Mouse (Mus musculus): ENCODE results near the gene Pmpca. TPM values are rescaled to one million over a fixed set of nuclear protein-coding genes. Genes with fewer than 3 reads are reported as not detected.

The Pmpca gene
- polyA plus RNA-seq (2016; fragmentation: Nextera tagmentation; extraction: Ambion mirVana), result 153 and 171 TPM in 2 replicates

DNA sequence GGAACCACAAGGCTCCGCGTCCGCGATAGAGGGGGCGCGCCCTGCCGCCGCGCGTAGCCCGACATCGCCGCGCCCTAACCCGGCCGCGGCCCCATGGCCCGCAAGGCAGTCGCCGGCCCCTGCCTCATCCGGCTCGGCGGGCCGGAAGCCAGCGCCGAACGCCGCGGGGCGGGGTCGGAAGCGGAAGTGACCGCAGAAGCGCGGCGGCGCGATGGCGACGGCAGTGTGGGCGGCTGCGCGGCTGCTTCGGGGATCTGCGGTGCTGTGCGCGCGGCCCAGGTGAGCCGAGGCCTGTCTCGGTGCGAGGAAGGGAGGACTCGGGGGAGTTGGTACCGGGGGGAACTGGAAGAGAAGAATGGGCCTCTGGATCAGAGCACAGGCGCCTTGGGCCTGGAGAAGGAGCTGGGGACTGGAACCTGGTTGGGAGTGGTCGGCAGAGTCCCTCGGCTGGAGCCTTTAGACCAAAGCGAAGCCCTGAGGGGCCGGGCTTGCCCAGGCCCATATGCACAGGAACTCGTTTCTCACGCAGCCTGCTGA, at the start of gene Pmpca, which contains the start of gene Entr1:
TSS of gene Pmpca (plus strand) at position 186 of the 537 bp plus-strand sequence.
TSS of gene Entr1 (minus strand) at position 163 of the 537 bp plus-strand sequence.
- Histone ChIP-seq H3K4me1 (peaks cover 23% of the 10 kb centered on the region), H3K27me3 (ENCODE audit: insufficient read depth, poor library complexity, severe bottlenecking) (no peaks in the 10 kb centered on the region), H3K27ac (peak within 1 kb of the TSS; percentile 92), H3K36me3 (peaks cover 74% of the 10 kb centered on the region), H3K9me3 (no peaks in the 10 kb centered on the region), H3K4me3 (peak within 1 kb of the TSS; percentile 95)
- peak; percentile 88 for DNase-seq (ENCODE audit: low spot score)
- under 1% methylated on average over 60 of the region's 60 CpGs for WGBS

DNA sequence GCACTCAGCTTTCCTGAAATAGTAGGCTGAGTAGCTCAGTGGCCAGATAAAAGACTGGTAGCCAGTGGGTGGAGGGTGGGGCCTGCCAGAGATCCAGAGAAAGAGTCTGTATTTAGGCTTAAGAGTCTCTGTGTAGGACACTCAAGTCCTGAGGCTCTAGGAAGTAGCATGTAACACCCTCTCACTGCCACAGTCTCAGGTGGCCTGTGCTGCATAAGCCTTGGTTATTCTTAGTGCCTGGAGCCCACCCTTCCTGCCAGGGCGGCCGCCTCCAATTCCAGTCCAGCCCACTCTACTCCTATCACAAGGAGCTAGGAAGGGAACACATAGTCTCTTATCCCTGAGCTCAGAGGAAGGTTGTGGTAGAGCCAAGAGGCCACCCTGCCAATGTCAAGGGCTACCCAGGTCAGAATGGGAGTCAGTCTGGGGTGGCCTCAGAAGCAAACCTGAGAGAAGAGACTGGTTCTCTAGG, 47.6 kb upstream of the Pmpca start:
- Histone ChIP-seq H3K27ac (peak overlapping the region; percentile 86), H3K4me1 (peaks cover 48% of the 10 kb centered on the region), H3K36me3 (peaks cover 76% of the 10 kb centered on the region)

GRCm38 (mm10) chr2:26342044-26342443, 47.1 kb upstream of the Pmpca start:
- DNase-seq (ENCODE audit: low spot score), result no peak
- Histone ChIP-seq H3K27ac (peak overlapping the region; percentile 86), H3K4me1 (peaks cover 51% of the 10 kb centered on the region), H3K4me3 (peak overlapping the region; percentile 35; the same call in 1 of the 2 replicates), H3K9me3 (no peaks in the 10 kb centered on the region), H3K36me3 (peaks cover 81% of the 10 kb centered on the region), H3K27me3 (ENCODE audit: insufficient read depth, poor library complexity, severe bottlenecking) (no peaks in the 10 kb centered on the region)
- WGBS, result 65% methylated on average over 10 of the region's 10 CpGs

More for the DNA sequence above, 47.6 kb upstream of the Pmpca start:
- 37% methylated on average over 2 of the region's 2 CpGs for WGBS
- DNase-seq (ENCODE audit: low spot score), result no peak
- H3K9me3 ChIP-seq, result no peaks in the 10 kb centered on the region
- no peaks in the 10 kb centered on the region for H3K27me3 ChIP-seq (ENCODE audit: insufficient read depth, poor library complexity, severe bottlenecking)
- peak overlapping the region; percentile 35 for H3K4me3 ChIP-seq

- 60% methylated on average over 11 of the region's 11 CpGs for WGBS
- H3K27me3 ChIP-seq (ENCODE audit: insufficient read depth, poor library complexity, severe bottlenecking), result no peaks in the 10 kb centered on the region
- no peak for DNase-seq (ENCODE audit: low spot score)
- H3K36me3 ChIP-seq, result peaks cover 89% of the 10 kb centered on the region
- H3K9me3 ChIP-seq, result no peaks in the 10 kb centered on the region
- H3K4me3 ChIP-seq, result 0 out of 2 replicates have a peak overlapping the region, but pooled peaks have one; percentile 35
- H3K4me1 ChIP-seq, result peaks cover 55% of the 10 kb centered on the region
- H3K27ac ChIP-seq, result peak overlapping the region; percentile 86
Observed at GRCm38 (mm10) chr2:26342609-26343490, 46.3 kb upstream of the Pmpca start.

- H3K4me3 ChIP-seq, result no peak overlapping the region; the same call in 1 of the 2 replicates
- WGBS, result 65% methylated on average over 6 of the region's 6 CpGs
- peaks cover 42% of the 10 kb centered on the region for H3K4me1 ChIP-seq
- H3K36me3 ChIP-seq, result peaks cover 71% of the 10 kb centered on the region
- no peaks in the 10 kb centered on the region for H3K9me3 ChIP-seq
- H3K27me3 ChIP-seq (ENCODE audit: insufficient read depth, poor library complexity, severe bottlenecking), result no peaks in the 10 kb centered on the region
- DNase-seq (ENCODE audit: low spot score), result no peak
- peak overlapping the region; percentile 48 for H3K27ac ChIP-seq
Observed at GRCm38 (mm10) chr2:26348241-26348640, 40.9 kb upstream of the Pmpca start.

DNA sequence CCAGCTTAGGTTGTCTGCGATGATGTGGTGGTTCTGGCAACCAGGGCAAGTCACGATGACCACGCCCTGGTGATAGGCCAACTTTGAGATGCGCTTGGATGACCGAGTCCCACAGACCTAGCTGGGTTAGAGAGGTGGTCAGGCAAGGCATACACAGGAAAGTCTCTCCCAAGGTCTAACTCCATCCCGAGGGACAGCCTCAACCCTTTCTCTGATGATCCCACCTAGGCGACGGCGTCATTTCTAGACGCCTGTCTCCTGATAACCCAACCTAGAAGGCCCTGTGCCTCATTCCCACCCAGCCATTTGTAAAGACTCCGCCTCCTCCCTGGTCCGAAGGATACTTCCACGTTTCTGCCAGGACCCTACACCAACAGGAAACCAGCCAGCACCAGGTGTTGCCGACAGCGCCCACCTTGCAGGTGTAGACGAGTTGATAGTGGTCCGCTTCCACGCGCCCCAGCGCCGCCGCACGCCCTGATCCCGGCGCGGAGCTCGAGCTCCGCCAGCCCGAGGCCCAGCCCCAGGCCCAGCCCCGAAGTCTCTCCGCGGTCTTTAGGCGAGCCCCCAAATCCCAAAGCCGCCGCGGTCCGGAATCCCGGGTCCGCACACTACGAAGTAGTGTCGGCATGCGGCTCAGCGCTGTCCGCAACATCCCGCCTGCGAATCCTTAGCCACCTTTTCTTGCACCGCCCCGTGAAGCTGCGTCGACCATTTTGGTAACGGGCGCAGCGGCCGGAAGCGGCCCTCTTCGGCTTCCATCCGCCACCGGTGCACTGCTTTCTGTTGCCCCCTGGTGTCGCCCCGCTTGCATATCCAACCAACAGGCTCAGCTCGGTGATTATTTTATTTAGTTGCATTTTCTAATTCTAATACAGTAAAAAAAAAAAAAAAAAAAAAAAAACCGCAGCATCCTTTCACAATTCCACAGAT, 37.5 kb upstream of the Pmpca start, which contains the start of gene Dnlz:
TSS of gene Dnlz (minus strand) at position 753 of the 933 bp plus-strand sequence.
- DNase-seq (ENCODE audit: low spot score), result peak; percentile 94
- WGBS, result 3% methylated on average over 62 of the region's 62 CpGs
- Histone ChIP-seq H3K36me3 (peaks cover 39% of the 10 kb centered on the region), H3K9me3 (no peaks in the 10 kb centered on the region), H3K4me1 (peaks cover 36% of the 10 kb centered on the region), H3K27ac (peak within 1 kb of the TSS; percentile 97), H3K4me3 (peak within 1 kb of the TSS; percentile 86), H3K27me3 (ENCODE audit: insufficient read depth, poor library complexity, severe bottlenecking) (no peaks in the 10 kb centered on the region)

DNA sequence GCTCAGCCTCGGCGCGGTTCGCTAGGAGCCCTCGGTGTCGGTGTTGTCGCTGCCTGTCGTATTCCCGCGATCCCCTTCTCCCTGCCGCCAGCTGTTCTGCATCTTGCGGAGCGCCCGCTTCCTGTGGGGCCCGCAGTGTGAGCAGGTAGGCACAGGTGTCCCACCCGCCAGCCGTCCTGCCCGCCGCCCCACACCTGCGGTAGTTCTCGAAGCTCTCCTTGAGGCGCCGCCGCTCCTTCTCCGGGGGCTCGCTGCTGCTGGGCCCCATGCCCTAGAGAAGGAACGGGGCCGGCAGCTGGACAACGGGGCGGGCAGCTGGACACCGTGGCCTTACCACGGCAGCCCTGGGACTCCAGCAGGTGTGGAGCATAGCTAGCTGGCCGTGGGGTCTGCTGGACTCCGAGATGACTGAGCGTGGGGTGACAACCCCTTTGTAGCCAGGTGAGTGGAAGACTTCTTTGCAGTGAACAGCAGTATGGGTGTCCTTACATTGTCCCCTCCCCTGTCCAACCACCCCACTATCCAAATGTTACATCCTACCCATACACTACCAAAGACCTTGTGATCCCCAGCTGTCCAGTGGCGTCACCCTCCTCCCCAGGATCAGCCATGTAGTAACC, 36.7 kb upstream of the Pmpca start:
- 4% methylated on average over 36 of the region's 36 CpGs for WGBS
- H3K4me1 ChIP-seq, result peaks cover 31% of the 10 kb centered on the region
- H3K27me3 ChIP-seq (ENCODE audit: insufficient read depth, poor library complexity, severe bottlenecking), result peaks cover 3% of the 10 kb centered on the region
- peaks cover 31% of the 10 kb centered on the region for H3K36me3 ChIP-seq
- H3K4me3 ChIP-seq, result peak overlapping the region; percentile 86
- H3K9me3 ChIP-seq, result no peaks in the 10 kb centered on the region
- peak overlapping the region; percentile 97 for H3K27ac ChIP-seq
- DNase-seq (ENCODE audit: low spot score), result no peak

GRCm38 (mm10) chr2:26353066-26353980, 35.8 kb upstream of the Pmpca start:
- Histone ChIP-seq H3K4me1 (peaks cover 32% of the 10 kb centered on the region), H3K36me3 (peaks cover 22% of the 10 kb centered on the region), H3K27ac (peak overlapping the region; percentile 97; the same call in 1 of the 2 replicates), H3K4me3 (peak overlapping the region; percentile 86), H3K27me3 (ENCODE audit: insufficient read depth, poor library complexity, severe bottlenecking) (peaks cover 4% of the 10 kb centered on the region), H3K9me3 (no peaks in the 10 kb centered on the region)
- 84% methylated on average over 11 of the region's 11 CpGs for WGBS
- DNase-seq (ENCODE audit: low spot score), result no peak

DNA sequence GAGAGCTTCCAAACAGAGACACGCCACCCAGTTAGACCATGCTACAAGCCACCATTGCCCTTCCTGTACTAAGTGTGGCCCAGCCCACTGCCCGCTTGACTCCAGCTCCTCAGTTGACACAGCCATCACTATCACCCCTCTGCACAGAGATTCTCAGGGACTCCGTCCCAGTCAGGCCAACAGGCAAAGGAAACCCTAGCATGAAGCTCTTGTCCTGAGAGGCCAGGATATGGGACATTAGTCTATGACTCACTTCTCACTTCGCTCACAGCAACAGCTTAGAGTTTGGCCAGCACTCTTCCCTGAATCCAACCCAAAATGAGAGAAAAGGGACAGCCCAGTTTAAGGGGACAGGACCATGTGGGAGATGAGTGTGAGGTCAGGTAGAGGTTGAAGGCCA, 34.7 kb upstream of the Pmpca start:
- Histone ChIP-seq H3K36me3 (peaks cover 11% of the 10 kb centered on the region), H3K27me3 (ENCODE audit: insufficient read depth, poor library complexity, severe bottlenecking) (peaks cover 4% of the 10 kb centered on the region), H3K27ac (no peak overlapping the region), H3K9me3 (no peaks in the 10 kb centered on the region), H3K4me3 (no peak overlapping the region), H3K4me1 (peaks cover 30% of the 10 kb centered on the region)
- WGBS, result 81% methylated on average over 4 of the region's 4 CpGs
- DNase-seq (ENCODE audit: low spot score), result no peak

- H3K27me3 ChIP-seq (ENCODE audit: insufficient read depth, poor library complexity, severe bottlenecking), result peaks cover 4% of the 10 kb centered on the region
- H3K36me3 ChIP-seq, result no peaks in the 10 kb centered on the region
- H3K27ac ChIP-seq, result no peak overlapping the region
- DNase-seq (ENCODE audit: low spot score), result no peak
- no peak overlapping the region for H3K4me3 ChIP-seq
- WGBS, result 68% methylated on average over 4 of the region's 4 CpGs
- peaks cover 24% of the 10 kb centered on the region for H3K4me1 ChIP-seq
- no peaks in the 10 kb centered on the region for H3K9me3 ChIP-seq
Observed at GRCm38 (mm10) chr2:26356231-26356630, 32.9 kb upstream of the Pmpca start.

DNA sequence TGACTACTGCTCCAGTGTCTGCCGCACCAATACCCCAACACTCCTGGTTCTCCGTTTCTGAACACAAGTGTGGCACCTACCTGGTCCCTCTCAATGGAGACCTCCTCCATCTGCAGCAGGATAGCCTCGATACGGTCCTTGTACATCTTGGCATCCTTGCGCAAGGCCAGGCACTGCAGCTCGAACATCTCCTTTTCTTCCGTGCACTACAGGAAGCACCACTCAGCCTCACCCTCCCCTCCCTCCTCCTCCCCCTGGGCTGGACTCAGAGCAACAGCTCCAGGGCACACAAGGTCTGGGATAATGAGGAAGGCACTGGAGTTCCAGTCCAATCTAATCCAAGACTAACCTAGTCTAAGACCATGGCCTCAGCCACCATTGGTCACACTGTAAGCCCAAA, 32.5 kb upstream of the Pmpca start:
- Histone ChIP-seq H3K4me1 (peaks cover 23% of the 10 kb centered on the region), H3K27me3 (ENCODE audit: insufficient read depth, poor library complexity, severe bottlenecking) (peaks cover 4% of the 10 kb centered on the region), H3K27ac (no peak overlapping the region), H3K9me3 (no peaks in the 10 kb centered on the region), H3K4me3 (no peak overlapping the region), H3K36me3 (no peaks in the 10 kb centered on the region)
- DNase-seq (ENCODE audit: low spot score), result no peak
- WGBS, result 73% methylated on average over 7 of the region's 7 CpGs
